Mouse (Mus musculus) heart, embryonic 12.5 days (tissue): Measurements from ENCODE around the gene Gm26938. TPM values are rescaled to one million over a fixed set of nuclear protein-coding genes. Genes with fewer than 3 reads are reported as not detected.

ENCODE experiments used
- ATAC-seq: fragments of 200-750 bp; cut with Nextera tagmentation; 2 replicates; pipeline ENCODE4 v1.8.0; 2017; ENCODE audit warnings: moderate TSS enrichment, moderate library complexity; ENCODE audit not compliant: insufficient number of reproducible peaks, low FRiP score
- H3K27ac ChIP-seq: fragments of 300-500 bp; sonication (generic); 2 replicates; pipeline ENCODE4 v1.5.1; 2016; ENCODE audit warnings: mild to moderate bottlenecking, moderate library complexity; ENCODE audit not compliant: poor library complexity, severe bottlenecking
- H3K27me3 ChIP-seq: fragments of 300-500 bp; sonication (generic); replicated peaks from 2 replicates; pipeline ENCODE4 v1.6.1; 2016; ENCODE audit warnings: mild to moderate bottlenecking, moderate library complexity
- H3K36me3 ChIP-seq: fragments of 300-500 bp; sonication (generic); 2 replicates; pipeline ENCODE4 v1.6.1; 2016; ENCODE audit warnings: mild to moderate bottlenecking, moderate library complexity
- H3K4me1 ChIP-seq: fragments of 300-500 bp; sonication (generic); replicated peaks from 2 replicates; pipeline ENCODE4 v1.6.1; 2016; ENCODE audit warnings: mild to moderate bottlenecking
- H3K4me2 ChIP-seq: fragments of 300-500 bp; sonication (generic); 2 replicates; pipeline ENCODE4 v1.6.1; 2016; ENCODE audit warnings: mild to moderate bottlenecking, moderate library complexity
- H3K4me3 ChIP-seq: fragments of 300-500 bp; sonication (generic); 2 replicates; pipeline ENCODE4 v1.5.1; 2016; ENCODE audit warnings: mild to moderate bottlenecking
- H3K9ac ChIP-seq: fragments of 300-500 bp; sonication (generic); 2 replicates; pipeline ENCODE4 v1.6.1; 2016; ENCODE audit warnings: mild to moderate bottlenecking, moderate library complexity
- H3K9me3 ChIP-seq: fragments of 300-500 bp; sonication (generic); replicated peaks from 2 replicates; pipeline ENCODE4 v1.6.1; 2016; ENCODE audit warnings: mild to moderate bottlenecking, moderate library complexity
- whole genome bisulfite sequencing: fragments of 180-500 bp; shearing (Covaris S2); methylation state at CpG from one replicate; pipeline ENCODE4 v1.1.7; 2016; 5-methylcytosine and 5-hydroxymethylcytosine counted together
- polyA plus RNA-seq: library from polyadenylated mRNA; unstranded; fragments of >200 nt; fragmentation: Nextera tagmentation; extraction: Ambion mirVana; gene quantifications from 2 replicates; pipeline ENCODE4 v1.2.1, GENCODE M21; 2016

The Gm26938 gene
- polyA plus RNA-seq, 1 experiment from 2014 or later: not detected

DNA sequence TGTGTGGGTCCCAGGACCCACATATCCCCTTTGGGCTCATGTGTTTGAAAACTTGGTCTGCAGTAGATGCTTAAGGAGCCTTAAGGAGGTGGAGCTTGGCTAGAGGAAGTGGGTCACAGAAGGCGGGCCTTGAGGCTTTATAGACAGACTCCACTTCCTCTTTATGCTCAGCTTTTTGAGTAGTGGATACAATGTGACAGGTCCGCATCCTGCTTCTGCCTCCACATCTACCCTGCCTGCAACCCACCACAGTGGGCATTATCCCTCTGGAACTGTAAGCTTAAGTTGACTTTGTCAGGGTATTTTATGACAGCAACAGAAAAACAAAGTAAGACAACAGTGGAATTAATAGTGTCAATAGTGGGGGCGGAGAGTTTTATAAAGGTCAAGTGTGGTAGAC lies 4.5 kb upstream of the Gm26938 start:
- Histone ChIP-seq H3K27me3 (peaks cover 9% of the 10 kb centered on the region), H3K4me1 (peaks cover 6% of the 10 kb centered on the region), H3K4me3 (no peak overlapping the region), H3K9me3 (no peaks in the 10 kb centered on the region), H3K9ac (no peak overlapping the region), H3K27ac (no peak overlapping the region), H3K36me3 (no peaks in the 10 kb centered on the region), H3K4me2 (no peak overlapping the region)
- 84% methylated on average over 3 of the region's 3 CpGs for WGBS
- no peak for ATAC-seq

DNA sequence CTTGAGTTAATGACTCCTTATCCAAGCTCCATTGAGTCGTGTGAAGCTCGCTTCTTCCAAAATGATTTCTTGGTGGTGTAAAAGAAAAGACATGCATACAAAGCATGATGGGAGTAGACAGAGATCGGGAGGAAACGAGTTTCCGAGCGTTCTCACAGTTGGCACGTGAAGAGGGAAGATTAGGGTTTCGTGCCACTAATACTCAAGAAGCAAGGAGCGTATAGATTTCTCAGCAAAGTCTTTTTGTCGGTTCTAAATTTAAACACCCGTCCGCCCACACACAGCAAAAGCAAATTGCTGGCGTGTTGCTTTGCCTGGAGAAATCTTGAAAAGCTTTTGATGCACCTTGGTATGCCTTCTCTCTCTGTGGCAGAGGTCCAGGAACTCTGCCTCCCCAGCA lies 3.2 kb upstream of the Gm26938 start:
- Histone ChIP-seq H3K4me3 (no peak overlapping the region), H3K4me1 (peaks cover 12% of the 10 kb centered on the region), H3K36me3 (0 out of 2 replicates have a peak, but pooled peaks cover 4% of the 10 kb centered on the region), H3K9ac (no peak overlapping the region), H3K27ac (no peak overlapping the region), H3K9me3 (no peaks in the 10 kb centered on the region), H3K27me3 (peaks cover 9% of the 10 kb centered on the region), H3K4me2 (no peak overlapping the region)
- ATAC-seq: no peak
- 71% methylated on average over 13 of the region's 13 CpGs for WGBS

- no peak overlapping the region for H3K9ac ChIP-seq
- no peak overlapping the region for H3K4me3 ChIP-seq
- H3K9me3 ChIP-seq: no peaks in the 10 kb centered on the region
- H3K36me3 ChIP-seq: peaks cover 20% of the 10 kb centered on the region
- no peak overlapping the region for H3K4me2 ChIP-seq
- WGBS: 91% methylated on average over 1 of the region's 1 CpGs
- H3K27ac ChIP-seq: no peak overlapping the region
- H3K27me3 ChIP-seq: no peaks in the 10 kb centered on the region
- ATAC-seq: no peak
- peaks cover 12% of the 10 kb centered on the region for H3K4me1 ChIP-seq
Measured at GRCm38 (mm10) chr5:139827593-139827992, 1.4 kb upstream of the Gm26938 start.

DNA sequence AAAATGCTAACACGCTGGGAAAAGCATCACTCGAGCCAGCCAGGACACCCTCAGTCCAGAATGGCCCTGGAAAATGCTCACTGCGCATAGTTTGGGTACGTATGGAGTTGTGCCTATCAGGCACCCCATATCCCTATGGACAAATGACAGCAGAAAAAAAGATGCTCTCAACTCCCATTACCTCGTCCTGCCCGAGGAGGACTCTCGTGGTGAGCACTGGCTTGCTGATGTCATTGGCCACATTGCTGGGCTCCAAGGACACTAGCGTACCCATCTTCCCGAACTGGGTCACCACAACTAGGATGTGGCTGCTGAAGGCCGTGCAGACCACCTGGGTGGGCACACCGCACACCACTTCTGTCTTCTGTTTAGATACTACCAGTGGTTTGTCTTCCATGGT lies 260 bp downstream of the Gm26938 start:
- peaks cover 12% of the 10 kb centered on the region for H3K4me1 ChIP-seq
- WGBS: 42% methylated on average over 11 of the region's 11 CpGs
- no peaks in the 10 kb centered on the region for H3K27me3 ChIP-seq
- peak overlapping the region; percentile 86 for H3K4me3 ChIP-seq
- peak overlapping the region; percentile 92 for H3K4me2 ChIP-seq
- no peaks in the 10 kb centered on the region for H3K9me3 ChIP-seq
- no peak for ATAC-seq
- H3K9ac ChIP-seq: peak overlapping the region; percentile 92
- peaks cover 37% of the 10 kb centered on the region for H3K36me3 ChIP-seq
- no peak overlapping the region for H3K27ac ChIP-seq

- Histone ChIP-seq H3K4me3 (no peak overlapping the region), H3K4me1 (peaks cover 12% of the 10 kb centered on the region), H3K9me3 (no peaks in the 10 kb centered on the region), H3K9ac (no peak overlapping the region), H3K27me3 (no peaks in the 10 kb centered on the region), H3K4me2 (no peak overlapping the region), H3K27ac (no peak overlapping the region), H3K36me3 (peaks cover 37% of the 10 kb centered on the region)
- no peak for ATAC-seq
- 86% methylated on average over 10 of the region's 10 CpGs for WGBS
Measured at GRCm38 (mm10) chr5:139824531-139824930, 1.7 kb downstream of the Gm26938 start.

DNA sequence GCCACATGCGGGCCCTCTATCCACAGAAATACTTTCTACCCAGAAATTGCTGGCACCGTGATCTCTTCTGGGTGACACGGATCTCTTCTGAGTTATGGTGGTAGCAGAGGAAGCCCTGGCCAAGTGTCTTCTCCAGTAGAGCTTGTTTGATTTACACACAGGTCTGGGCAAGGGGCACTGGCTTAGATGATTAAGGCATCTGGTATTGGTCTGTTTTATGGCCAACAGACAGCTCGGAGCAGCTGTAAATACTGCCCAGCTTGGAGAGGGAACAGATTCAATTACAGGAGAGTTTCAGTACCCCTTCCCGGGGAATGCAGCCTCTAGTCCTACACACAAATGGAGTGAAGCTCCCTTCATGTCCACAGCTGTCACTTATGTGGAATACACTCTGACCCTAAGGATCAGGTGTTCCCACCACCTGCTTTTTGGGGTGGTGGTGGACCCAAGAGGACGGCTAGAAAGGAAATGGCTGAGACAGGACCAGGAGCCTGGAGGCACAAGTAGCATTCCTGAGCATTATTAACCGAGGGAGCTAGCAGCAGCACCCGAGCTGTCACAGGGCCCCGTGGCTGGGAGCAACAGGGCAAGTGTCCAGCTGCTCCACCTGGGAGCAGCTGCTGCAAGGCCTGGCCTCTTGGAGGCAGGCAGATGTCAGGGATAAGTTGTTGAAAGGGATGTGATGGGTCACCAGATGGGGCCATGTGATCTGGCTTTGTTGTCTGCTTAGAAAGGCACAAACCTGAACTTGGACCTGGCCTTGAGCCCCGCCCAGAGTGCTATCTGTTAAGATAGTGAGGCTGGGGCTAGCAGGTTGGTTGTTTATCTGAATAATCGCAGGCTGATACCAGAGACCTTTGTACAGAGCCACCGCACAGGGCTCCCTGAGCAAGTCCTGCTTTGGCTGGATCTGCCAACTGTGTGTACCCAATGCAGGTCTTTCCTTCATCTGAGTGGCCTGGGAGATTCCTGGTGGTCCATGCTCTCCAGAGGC lies 4.4 kb downstream of the Gm26938 start:
- Histone ChIP-seq H3K27ac (no peak overlapping the region), H3K27me3 (no peaks in the 10 kb centered on the region), H3K36me3 (peaks cover 37% of the 10 kb centered on the region), H3K4me2 (no peak overlapping the region), H3K9me3 (no peaks in the 10 kb centered on the region), H3K4me1 (peaks cover 12% of the 10 kb centered on the region), H3K4me3 (no peak overlapping the region), H3K9ac (no peak overlapping the region)
- 79% methylated on average over 12 of the region's 12 CpGs for WGBS
- ATAC-seq: no peak

DNA sequence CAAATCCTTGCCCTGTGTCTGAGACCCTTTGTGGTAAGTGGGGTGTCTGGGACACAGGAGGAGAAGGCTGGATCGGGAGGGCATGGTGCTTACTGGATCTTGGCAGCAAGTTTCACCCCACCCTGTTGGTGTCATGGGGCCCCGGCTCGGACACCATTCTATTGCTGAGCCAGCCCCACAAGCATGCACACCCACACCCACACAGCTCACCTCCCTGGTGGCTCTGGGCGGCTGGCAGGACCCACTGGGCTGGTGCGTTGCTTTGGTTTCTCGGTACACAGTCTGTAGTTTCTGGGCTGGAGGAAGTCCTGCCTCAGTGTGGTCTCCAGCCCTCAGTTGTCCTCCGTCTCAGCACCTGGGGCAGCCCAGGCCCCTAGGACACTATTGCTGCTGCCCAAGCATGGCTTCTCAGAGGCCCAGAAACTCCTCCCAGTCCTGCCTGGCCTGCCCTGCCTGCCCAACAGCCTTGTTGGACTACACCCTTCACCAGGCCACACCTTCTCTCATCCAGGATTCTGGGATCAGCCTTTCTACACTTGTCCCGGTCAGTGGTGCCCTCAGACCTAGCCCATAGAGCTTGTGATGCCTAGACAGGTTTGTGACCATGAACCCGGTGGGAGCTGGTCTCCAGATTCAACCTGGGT lies 6.5 kb downstream of the Gm26938 start, which contains the start of gene Tmem184a:
TSS of gene Tmem184a (minus strand) at position 380 of the 644 bp plus-strand sequence.
- H3K4me1 ChIP-seq: 0 out of 2 replicates have a peak, but pooled peaks cover 10% of the 10 kb centered on the region
- H3K4me2 ChIP-seq: no peak within 1 kb of the TSS
- H3K36me3 ChIP-seq: peaks cover 36% of the 10 kb centered on the region
- no peaks in the 10 kb centered on the region for H3K9me3 ChIP-seq
- no peak within 1 kb of the TSS for H3K9ac ChIP-seq
- no peak for ATAC-seq
- no peak within 1 kb of the TSS for H3K4me3 ChIP-seq
- peaks cover 6% of the 10 kb centered on the region for H3K27me3 ChIP-seq
- no peak within 1 kb of the TSS for H3K27ac ChIP-seq
- 78% methylated on average over 9 of the region's 9 CpGs for WGBS

- ATAC-seq: no peak
- H3K27ac ChIP-seq: no peak overlapping the region
- 44% methylated on average over 4 of the region's 4 CpGs for WGBS
- no peak overlapping the region for H3K4me3 ChIP-seq
- 0 out of 2 replicates have a peak, but pooled peaks cover 10% of the 10 kb centered on the region for H3K4me1 ChIP-seq
- peaks cover 14% of the 10 kb centered on the region for H3K27me3 ChIP-seq
- no peak overlapping the region for H3K9ac ChIP-seq
- 0 out of 2 replicates have a peak, but pooled peaks cover 4% of the 10 kb centered on the region for H3K9me3 ChIP-seq
- H3K36me3 ChIP-seq: peaks cover 29% of the 10 kb centered on the region
- H3K4me2 ChIP-seq: no peak overlapping the region
Measured at GRCm38 (mm10) chr5:139818801-139819200, 7.4 kb downstream of the Gm26938 start.

- H3K36me3 ChIP-seq: peaks cover 21% of the 10 kb centered on the region
- H3K4me3 ChIP-seq: no peak overlapping the region
- peaks cover 10% of the 10 kb centered on the region; the same call in 1 of the 2 replicates for H3K4me1 ChIP-seq
- peaks cover 22% of the 10 kb centered on the region for H3K27me3 ChIP-seq
- no peak overlapping the region for H3K4me2 ChIP-seq
- no peak for ATAC-seq
- 58% methylated on average over 3 of the region's 3 CpGs for WGBS
- H3K27ac ChIP-seq: no peak overlapping the region
- H3K9me3 ChIP-seq: 0 out of 2 replicates have a peak, but pooled peaks cover 4% of the 10 kb centered on the region
- H3K9ac ChIP-seq: no peak overlapping the region
Measured at GRCm38 (mm10) chr5:139818056-139818455, 8.2 kb downstream of the Gm26938 start.

DNA sequence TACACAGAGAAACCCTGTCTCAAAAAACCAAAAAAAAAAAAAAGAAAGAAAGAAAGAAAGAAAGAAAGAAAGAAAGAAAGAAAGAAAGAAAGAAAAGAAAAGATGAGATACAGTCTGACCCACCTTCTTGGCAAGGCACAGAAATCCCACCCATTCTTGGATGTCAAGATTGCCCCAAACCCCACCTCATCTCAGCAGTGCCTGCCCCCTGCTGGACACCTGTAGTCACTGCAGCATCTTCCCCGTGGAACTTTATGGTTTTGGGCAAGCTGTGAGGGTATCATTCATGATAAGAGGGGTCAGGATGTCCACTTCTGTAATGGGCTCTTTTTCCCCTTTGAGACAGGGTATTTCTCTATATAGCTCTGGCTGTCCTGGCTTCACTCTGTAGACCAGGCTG lies 8.9 kb downstream of the Gm26938 start:
- 0% methylated on average over 1 of the region's 1 CpGs for WGBS
- no peak overlapping the region for H3K27ac ChIP-seq
- H3K36me3 ChIP-seq: peaks cover 14% of the 10 kb centered on the region
- H3K4me3 ChIP-seq: no peak overlapping the region
- H3K27me3 ChIP-seq: peaks cover 28% of the 10 kb centered on the region
- H3K9me3 ChIP-seq: 0 out of 2 replicates have a peak, but pooled peaks cover 4% of the 10 kb centered on the region
- H3K4me2 ChIP-seq: no peak overlapping the region
- ATAC-seq: no peak
- H3K9ac ChIP-seq: no peak overlapping the region
- peaks cover 10% of the 10 kb centered on the region; the same call in 1 of the 2 replicates for H3K4me1 ChIP-seq

DNA sequence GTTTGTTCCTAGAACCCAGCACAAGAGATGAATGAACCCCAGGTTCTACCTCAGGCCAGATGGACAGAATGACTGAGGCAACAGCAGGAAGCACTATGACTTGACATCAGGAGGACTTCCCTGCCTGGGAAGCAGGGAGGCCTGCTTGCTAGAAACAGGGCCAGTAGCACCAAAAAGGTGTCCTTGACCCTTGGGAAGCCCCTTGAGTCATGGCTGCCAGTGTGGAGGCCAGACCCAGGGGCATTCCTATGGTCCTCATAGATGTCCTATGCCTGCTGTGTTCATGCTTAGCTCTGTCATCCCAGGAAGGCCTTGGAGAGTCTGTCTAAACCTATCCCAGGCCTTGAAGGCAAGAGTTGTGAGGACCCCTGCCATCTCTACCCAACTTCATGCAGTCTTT lies 9.8 kb downstream of the Gm26938 start:
- no peak overlapping the region for H3K27ac ChIP-seq
- ATAC-seq: no peak
- H3K4me3 ChIP-seq: no peak overlapping the region

More for the DNA sequence above, 9.8 kb downstream of the Gm26938 start:
- Histone ChIP-seq H3K9me3 (0 out of 2 replicates have a peak, but pooled peaks cover 4% of the 10 kb centered on the region), H3K4me2 (no peak overlapping the region), H3K4me1 (peaks cover 17% of the 10 kb centered on the region), H3K9ac (no peak overlapping the region), H3K27me3 (peaks cover 35% of the 10 kb centered on the region), H3K36me3 (peaks cover 5% of the 10 kb centered on the region; the same call in 1 of the 2 replicates)
